Mouse (Mus musculus) intestine, postnatal 0 days (tissue): ENCODE data around the gene Gm45208. TPM values are rescaled to one million over a fixed set of nuclear protein-coding genes. Genes with fewer than 3 reads are reported as not detected.
"Not testable (repeated sequence)": the region's sequence is repeated elsewhere in the genome, so short reads cannot be mapped to it uniquely, and the experiment has no call there.

Experiments
- ATAC-seq: fragments of 200-750 bp; cut with Nextera tagmentation; 2 replicates; pipeline ENCODE4 v1.8.0; 2017; ENCODE audit warnings: mild to moderate bottlenecking, moderate TSS enrichment, moderate library complexity
- H3K27ac ChIP-seq: fragments of 300-500 bp; sonication (generic); 2 replicates; pipeline ENCODE4 v1.5.1; 2014; ENCODE audit warnings: mild to moderate bottlenecking, low read depth, low read length, moderate library complexity
- H3K27me3 ChIP-seq: fragments of 300-500 bp; sonication (generic); replicated peaks from 2 replicates; pipeline ENCODE4 v1.6.1; 2014; ENCODE audit warnings: low read length, mixed read lengths; ENCODE audit not compliant: control insufficient read depth, insufficient read depth
- H3K36me3 ChIP-seq: fragments of 300-500 bp; sonication (generic); 2 replicates; pipeline ENCODE4 v1.6.1; 2014; ENCODE audit warnings: mild to moderate bottlenecking, moderate library complexity; ENCODE audit not compliant: control insufficient read depth, insufficient read depth
- H3K4me1 ChIP-seq: fragments of 300-500 bp; sonication (generic); replicated peaks from 2 replicates; pipeline ENCODE4 v1.6.1; 2014; ENCODE audit warnings: antibody characterized with exemption, low read length, mixed read lengths; ENCODE audit not compliant: control insufficient read depth, insufficient read depth
- H3K4me2 ChIP-seq: fragments of 300-500 bp; sonication (generic); replicated peaks from 2 replicates; pipeline ENCODE4 v1.6.1; 2014; ENCODE audit warnings: low read depth, mild to moderate bottlenecking, moderate library complexity
- H3K4me3 ChIP-seq: fragments of 300-500 bp; sonication (generic); 2 replicates; pipeline ENCODE4 v1.5.1; 2014; ENCODE audit warnings: low read depth, low read length
- H3K9ac ChIP-seq: fragments of 300-500 bp; sonication (generic); 2 replicates; pipeline ENCODE4 v1.6.1; 2014; ENCODE audit warnings: mild to moderate bottlenecking, low read depth, low read length
- H3K9me3 ChIP-seq: fragments of 300-500 bp; sonication (generic); 2 replicates; pipeline ENCODE4 v1.6.1; 2016; ENCODE audit warnings: mixed run types; ENCODE audit not compliant: control insufficient read depth
- CTCF ChIP-seq: sonication (generic); IDR thresholded peaks from 2 replicates; pipeline ENCODE4 v1.5.1; 2016; ENCODE audit warnings: low read depth, mild to moderate bottlenecking, control low read depth, antibody characterized with exemption, moderate library complexity
- WGBS: fragments of 180-500 bp; shearing (Covaris S2); extraction: QIAGEN DNeasy Blood & Tissue Kit; methylation state at CpG from one replicate; pipeline ENCODE4 v1.1.7; 2014; 5-methylcytosine and 5-hydroxymethylcytosine counted together
- polyA plus RNA-seq: library from polyadenylated mRNA; unstranded; fragments of >200 nt; fragmentation: Nextera tagmentation; extraction: Ambion mirVana; gene quantifications from 2 replicates; pipeline ENCODE4 v1.2.1, GENCODE M21; 2015

Gene Gm45208
- polyA plus RNA-seq, 1 experiment from 2014 or later: not detected

GRCm38 (mm10) chrX:7696520-7696919 lies 25.5 kb upstream of the Gm45208 start:
- no peak overlapping the region for H3K27ac ChIP-seq
- TF ChIP-seq CTCF: no peak
- no peaks in the 10 kb centered on the region for H3K4me1 ChIP-seq
- no peak overlapping the region for H3K9ac ChIP-seq
- H3K4me2 ChIP-seq: peak overlapping the region; percentile 44
- ATAC-seq: peak; percentile 35
- no peaks in the 10 kb centered on the region for H3K27me3 ChIP-seq
- no peaks in the 10 kb centered on the region for H3K9me3 ChIP-seq
- H3K4me3 ChIP-seq: peak overlapping the region; percentile 54; the same call in 1 of the 2 replicates
- H3K36me3 ChIP-seq: 0 out of 2 replicates have a peak, but pooled peaks cover 2% of the 10 kb centered on the region
- WGBS: 45% methylated on average over 6 of the region's 6 CpGs

GRCm38 (mm10) chrX:7696954-7697381 lies 25.1 kb upstream of the Gm45208 start, which contains the start of gene Gpkow:
TSS of gene Gpkow (plus strand) at chrX:7697131.
- Histone ChIP-seq H3K27ac (peak within 1 kb of the TSS; percentile 28; the same call in 1 of the 2 replicates), H3K4me2 (peak within 1 kb of the TSS; percentile 60), H3K27me3 (no peaks in the 10 kb centered on the region), H3K4me3 (peak within 1 kb of the TSS; percentile 54), H3K36me3 (peaks cover 6% of the 10 kb centered on the region; the same call in 1 of the 2 replicates), H3K4me1 (no peaks in the 10 kb centered on the region), H3K9ac (peak within 1 kb of the TSS; percentile 50; the same call in 1 of the 2 replicates), H3K9me3 (no peaks in the 10 kb centered on the region)
- peak; percentile 92 for ATAC-seq
- no peak for TF ChIP-seq CTCF
- 17% methylated on average over 33 of the region's 33 CpGs for WGBS

GRCm38 (mm10) chrX:7713764-7714134 lies 8.3 kb upstream of the Gm45208 start:
- H3K9ac ChIP-seq, H3K27me3 ChIP-seq, H3K9me3 ChIP-seq, H3K27ac ChIP-seq, ATAC-seq, H3K36me3 ChIP-seq, H3K4me1 ChIP-seq: not testable (repeated sequence)
- H3K4me2 ChIP-seq: peak overlapping the region; percentile 54
- peak overlapping the region; percentile 31; the same call in 1 of the 2 replicates for H3K4me3 ChIP-seq
- WGBS: 24% methylated on average over 5 of the region's 12 CpGs

GRCm38 (mm10) chrX:7714135-7714899 lies 7.7 kb upstream of the Gm45208 start, which contains the start of gene Wdr45:
TSS of gene Wdr45 (plus strand) at chrX:7714333.
- not testable (repeated sequence) for H3K4me1 ChIP-seq, H3K9me3 ChIP-seq, H3K9ac ChIP-seq, H3K27me3 ChIP-seq, H3K36me3 ChIP-seq, H3K27ac ChIP-seq
- ATAC-seq: peak; percentile 98
- Histone ChIP-seq H3K4me2 (peak within 1 kb of the TSS; percentile 54), H3K4me3 (peak within 1 kb of the TSS; percentile 31; the same call in 1 of the 2 replicates)
- 19% methylated on average over 39 of the region's 60 CpGs for WGBS

- peak; percentile 24; the same call in 1 of the 2 replicates for TF ChIP-seq CTCF
- not testable (repeated sequence) for H3K4me2 ChIP-seq, H3K4me1 ChIP-seq, H3K36me3 ChIP-seq, ATAC-seq, H3K27ac ChIP-seq, H3K9ac ChIP-seq, H3K4me3 ChIP-seq, H3K9me3 ChIP-seq, H3K27me3 ChIP-seq
- 36% methylated on average over 1 of the region's 1 CpGs for whole genome bisulfite sequencing
Measured at GRCm38 (mm10) chrX:7716058-7716457, 6.0 kb upstream of the Gm45208 start.

- no peak for TF ChIP-seq CTCF
- peak overlapping the region; percentile 49 for H3K4me3 ChIP-seq
- H3K27me3 ChIP-seq: no peaks in the 10 kb centered on the region
- ATAC-seq: no peak
- peak overlapping the region; percentile 65 for H3K4me2 ChIP-seq
- no peaks in the 10 kb centered on the region for H3K4me1 ChIP-seq
- H3K36me3 ChIP-seq: no peaks in the 10 kb centered on the region; the same call in 1 of the 2 replicates
- WGBS: 20% methylated on average over 11 of the region's 11 CpGs
- H3K9me3 ChIP-seq: no peaks in the 10 kb centered on the region
- peak overlapping the region; percentile 58 for H3K9ac ChIP-seq
- H3K27ac ChIP-seq: peak overlapping the region; percentile 77
Measured at GRCm38 (mm10) chrX:7722282-7722611, 202 bp downstream of the Gm45208 start.
